ENCODE assay signal across 32 mouse cellular contexts in the genomic region with DNA sequence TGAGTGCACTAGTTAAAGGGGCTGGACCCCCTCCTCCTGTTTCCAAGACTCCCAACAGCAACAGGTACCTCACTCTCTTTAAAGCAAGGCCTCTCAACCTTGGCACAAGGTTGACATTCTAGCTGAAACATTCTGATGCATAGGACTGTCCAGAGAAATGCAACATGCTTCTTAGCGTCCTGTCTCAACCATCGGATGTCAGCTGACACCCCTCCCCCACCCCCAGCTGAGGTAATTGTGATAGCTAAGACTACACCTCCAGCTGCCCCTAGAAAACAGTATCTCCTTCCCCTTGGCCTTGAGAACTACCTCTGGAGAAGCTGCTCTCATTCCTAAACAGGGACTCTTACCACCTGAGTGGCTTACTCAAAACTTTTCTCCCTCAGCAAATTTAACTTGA. TPM values are rescaled to one million over a fixed set of nuclear protein-coding genes. Genes with fewer than 3 reads are reported as not detected.
"Had no signal": no experiment of that assay in that cellular context is flagged by ENCODE, and none has a peak within 500 bp of the region (broad histone marks: within the 10 kb centered on the region; RNA-seq: fewer than 3 reads in every experiment).

No protein-coding gene starts in this region.

- H3K4me2 ChIP-seq: heart, embryonic 11.5 days; heart, embryonic 13.5 days; heart, embryonic 15.5 days; hindbrain, embryonic 12.5 days; hindbrain, embryonic 14.5 days; kidney, embryonic 15.5 days; limb, embryonic 13.5 days; limb, embryonic 15.5 days; liver, embryonic 12.5 days had no signal

- DNase-seq: gastrocnemius, adult 2 months; gastrocnemius, postnatal 10 days; gastrocnemius, postnatal 25 days; heart, adult 2 months; heart, postnatal 14 days; heart, postnatal 4 days; kidney, adult 11 months; kidney, adult 2 months; kidney, adult 9 months; kidney, postnatal 14 days; kidney, postnatal 36 days; layer of hippocampus, adult 9-11 months; layer of hippocampus, postnatal 36 days; left cerebral cortex, postnatal 4 days had no signal

- ATAC-seq: hindbrain, embryonic 16.5 days; inflammation-experienced regulatory T-cells, adult 6 months; intestine, embryonic 16.5 days; liver, embryonic 12.5 days had no signal

- H3K4me1 ChIP-seq: hindbrain, embryonic 12.5 days; limb, embryonic 15.5 days; liver, embryonic 12.5 days had no signal

- H3K27me3 ChIP-seq: heart, embryonic 13.5 days; heart, embryonic 15.5 days; hindbrain, embryonic 12.5 days; kidney, embryonic 15.5 days; limb, embryonic 13.5 days; limb, embryonic 15.5 days; liver, embryonic 12.5 days had no signal

- H3K9ac ChIP-seq: heart, embryonic 13.5 days; heart, embryonic 15.5 days; hindbrain, embryonic 12.5 days; hindbrain, embryonic 14.5 days; kidney, embryonic 15.5 days; limb, embryonic 13.5 days; limb, embryonic 15.5 days; liver, embryonic 12.5 days had no signal

- H3K4me3 ChIP-seq: gastrocnemius, adult 2 months; heart, adult 2 months; heart, embryonic 13.5 days; heart, embryonic 15.5 days; hindbrain, embryonic 10.5 days; hindbrain, embryonic 12.5 days; kidney, embryonic 15.5 days; limb, embryonic 13.5 days; limb, embryonic 15.5 days; liver, embryonic 12.5 days had no signal

- H3K36me3 ChIP-seq: heart, embryonic 13.5 days; heart, embryonic 15.5 days; hindbrain, embryonic 10.5 days; hindbrain, embryonic 12.5 days; kidney, embryonic 15.5 days; limb, embryonic 13.5 days; limb, embryonic 15.5 days; liver, embryonic 12.5 days had no signal

- H3K9me3 ChIP-seq: heart, embryonic 13.5 days; heart, embryonic 15.5 days; hindbrain, embryonic 10.5 days; hindbrain, embryonic 12.5 days; kidney, embryonic 15.5 days; limb, embryonic 13.5 days; limb, embryonic 15.5 days; liver, embryonic 12.5 days had no signal

- H3K27ac ChIP-seq: gastrocnemius, adult 2 months; heart, adult 2 months; heart, embryonic 13.5 days; heart, embryonic 15.5 days; hindbrain, embryonic 10.5 days; hindbrain, embryonic 12.5 days; hindbrain, embryonic 14.5 days; kidney, embryonic 15.5 days; kidney, postnatal 0 days; limb, embryonic 13.5 days; limb, embryonic 15.5 days; liver, embryonic 12.5 days had no signal

RNA-seq across cellular contexts. Expression of gene Cryge, which starts 1.2 kb away (rescaled TPM):
- polyA plus RNA-seq: heart, adult 2 months; heart, embryonic 11.5 days; heart, embryonic 13.5 days; heart, embryonic 15.5 days; heart, postnatal 0 days; hindbrain, embryonic 12.5 days; hindbrain, embryonic 14.5 days; hindbrain, embryonic 16.5 days; inflammation-experienced regulatory T-cells, adult 6 months; intestine, embryonic 16.5 days; kidney, adult 2 months; kidney, embryonic 15.5 days; large intestine, adult 2 months; limb, embryonic 11.5 days; limb, embryonic 13.5 days; limb, embryonic 15.5 days; liver, adult 2 months; liver, embryonic 12.5 days had no signal

RNA-seq across cellular contexts. Expression of gene Crygd, which starts 11.1 kb away (rescaled TPM):
- polyA plus RNA-seq: heart, adult 2 months; heart, embryonic 11.5 days; heart, embryonic 13.5 days; heart, embryonic 15.5 days; heart, postnatal 0 days; hindbrain, embryonic 10.5 days; hindbrain, embryonic 12.5 days; hindbrain, embryonic 14.5 days; hindbrain, embryonic 16.5 days; inflammation-experienced regulatory T-cells, adult 6 months; intestine, embryonic 16.5 days; kidney, adult 2 months; kidney, embryonic 15.5 days; kidney, postnatal 0 days; large intestine, adult 2 months; limb, embryonic 11.5 days; limb, embryonic 13.5 days; limb, embryonic 15.5 days; liver, adult 2 months; liver, embryonic 12.5 days had no signal

RNA-seq across cellular contexts. Expression of gene Akr1cl, which starts 19.6 kb away (rescaled TPM):
- polyA plus RNA-seq: hindbrain, embryonic 14.5 days; hindbrain, embryonic 16.5 days; liver, adult 2 months; liver, embryonic 12.5 days had no signal

RNA-seq across cellular contexts. Expression of gene Crygc, which starts 21.3 kb away (rescaled TPM):
- polyA plus RNA-seq: heart, adult 2 months; heart, embryonic 11.5 days; heart, embryonic 13.5 days; heart, embryonic 15.5 days; heart, postnatal 0 days; hindbrain, embryonic 12.5 days; hindbrain, embryonic 14.5 days; hindbrain, embryonic 16.5 days; inflammation-experienced regulatory T-cells, adult 6 months; intestine, embryonic 16.5 days; kidney, adult 2 months; kidney, embryonic 15.5 days; kidney, postnatal 0 days; large intestine, adult 2 months; limb, embryonic 11.5 days; limb, embryonic 13.5 days; limb, embryonic 15.5 days; liver, adult 2 months; liver, embryonic 12.5 days had no signal

RNA-seq across cellular contexts. Expression of gene Crygb, which starts 29.9 kb away (rescaled TPM):
- polyA plus RNA-seq: heart, adult 2 months; heart, postnatal 0 days; hindbrain, embryonic 10.5 days; hindbrain, embryonic 12.5 days; inflammation-experienced regulatory T-cells, adult 6 months; intestine, embryonic 16.5 days; kidney, adult 2 months; kidney, embryonic 15.5 days; kidney, postnatal 0 days; large intestine, adult 2 months; limb, embryonic 11.5 days; limb, embryonic 15.5 days; liver, adult 2 months; liver, embryonic 12.5 days had no signal
